Mouse (Mus musculus): ENCODE data around the gene Vkorc1.

- TF ChIP-seq POLR2A (IDR thresholded peaks at IDR 0.05; ENCODE audit: low read depth, low read length), result no peak
- TF ChIP-seq CTCF (conservative IDR thresholded peaks at IDR 0.05; ENCODE audit: insufficient read depth, insufficient read length, low read depth, low read length), result no peak
These were observed 19.4 kb downstream of the Vkorc1 start, which contains the start of gene Zfp646 for GRCm38 (mm10) chr7:127876041-127876466.

Measured in kidney, adult 2 months (tissue).